Mouse (Mus musculus) ES-Bruce4 (cell line): ENCODE measurements around the gene Fmnl1.

ENCODE experiments used
- CTCF ChIP-seq: IDR thresholded peaks from one replicate; pipeline ENCODE4 v1.8.1; 2011; ENCODE audit warnings: low read depth, low read length
- POLR2A ChIP-seq: IDR thresholded peaks from one replicate; pipeline ENCODE4 v1.8.1; 2011; ENCODE audit warnings: low read length; ENCODE audit not compliant: insufficient read depth

- TF ChIP-seq POLR2A (no peak), CTCF (no peak)
These were observed 24.7 kb downstream of the Fmnl1 start for GRCm38 (mm10) chr11:103195656-103196055.
